Mouse (Mus musculus) neural tube, embryonic 11.5 days (tissue): ENCODE measurements around the gene Prkaca. TPM values are rescaled to one million over a fixed set of nuclear protein-coding genes. Genes with fewer than 3 reads are reported as not detected.
"Not testable (repeated sequence)": the region's sequence is repeated elsewhere in the genome, so short reads cannot be mapped to it uniquely, and the experiment has no call there.

Experiments used
- ATAC-seq: fragments of 200-750 bp; cut with Nextera tagmentation; 2 replicates; pipeline ENCODE4 v1.8.0; 2017; ENCODE audit warnings: moderate number of reproducible peaks, mild to moderate bottlenecking, moderate TSS enrichment, moderate library complexity; ENCODE audit not compliant: insufficient read depth, low FRiP score, low TSS enrichment
- DNase-seq: peaks from one replicate; pipeline ENCODE4 v3.0.0-alpha.2; 2015; ENCODE audit warnings: low spot score
- H3K27ac ChIP-seq: fragments of 300-500 bp; sonication (generic); 2 replicates; pipeline ENCODE4 v1.5.1; 2014; ENCODE audit warnings: low read depth, mild to moderate bottlenecking, low read length
- H3K27me3 ChIP-seq: fragments of 300-500 bp; sonication (generic); 2 replicates; pipeline ENCODE4 v1.6.1; 2014; ENCODE audit warnings: mild to moderate bottlenecking, low read length, mixed read lengths; ENCODE audit not compliant: control insufficient read depth, insufficient read depth
- H3K36me3 ChIP-seq: fragments of 300-500 bp; sonication (generic); 2 replicates; pipeline ENCODE4 v1.6.1; 2014; ENCODE audit warnings: mild to moderate bottlenecking, low read length, moderate library complexity, mixed read lengths; ENCODE audit not compliant: control insufficient read depth, insufficient read depth
- H3K4me1 ChIP-seq: fragments of 300-500 bp; sonication (generic); 2 replicates; pipeline ENCODE4 v1.6.1; 2014; ENCODE audit warnings: low read length, mixed read lengths; ENCODE audit not compliant: control insufficient read depth, insufficient read depth
- H3K4me2 ChIP-seq: fragments of 300-500 bp; sonication (generic); 2 replicates; pipeline ENCODE4 v1.6.1; 2014; ENCODE audit warnings: low read depth, mild to moderate bottlenecking, moderate library complexity
- H3K4me3 ChIP-seq: fragments of 300-500 bp; sonication (generic); 2 replicates; pipeline ENCODE4 v1.5.1; 2014; ENCODE audit warnings: low read depth, low read length
- H3K9ac ChIP-seq: fragments of 300-500 bp; sonication (generic); 2 replicates; pipeline ENCODE4 v1.6.1; 2014; ENCODE audit warnings: mild to moderate bottlenecking, low read length
- H3K9me3 ChIP-seq: fragments of 300-500 bp; sonication (generic); 2 replicates; pipeline ENCODE4 v1.6.1; 2016; ENCODE audit warnings: low read length; ENCODE audit not compliant: control insufficient read depth
- WGBS: fragments of 180-500 bp; shearing (Covaris S2); extraction: QIAGEN DNeasy Blood & Tissue Kit; methylation state at CpG from one replicate; pipeline ENCODE4 v1.1.7; 2014; 5-methylcytosine and 5-hydroxymethylcytosine counted together
- polyA plus RNA-seq: library from polyadenylated mRNA; unstranded; fragments of >200 nt; fragmentation: Nextera tagmentation; extraction: Ambion mirVana; gene quantifications from 2 replicates; pipeline ENCODE4 v1.2.1, GENCODE M21; 2014

Gene Prkaca
- polyA plus RNA-seq, 1 experiment from 2014 or later = 154 TPM

- peaks cover 13% of the 10 kb centered on the region for H3K36me3 ChIP-seq
- WGBS = 85% methylated on average over 9 of the region's 9 CpGs
- H3K4me1 ChIP-seq = peaks cover 7% of the 10 kb centered on the region
- H3K4me3 ChIP-seq = no peak overlapping the region
- H3K4me2 ChIP-seq = no peak overlapping the region
- H3K9me3 ChIP-seq = no peaks in the 10 kb centered on the region
- H3K27ac ChIP-seq = no peak overlapping the region
- DNase-seq (no peak), ATAC-seq (no peak)
- no peak overlapping the region for H3K9ac ChIP-seq
- no peaks in the 10 kb centered on the region for H3K27me3 ChIP-seq
These were observed 5.4 kb downstream of the Prkaca start for GRCm38 (mm10) chr8:83978200-83978599.

- no peak for DNase-seq
- WGBS = 94% methylated on average over 1 of the region's 1 CpGs
These were observed 7.5 kb downstream of the Prkaca start for GRCm38 (mm10) chr8:83980250-83980649.

GRCm38 (mm10) chr8:83980845-83981244 lies 8.1 kb downstream of the Prkaca start:
- Histone ChIP-seq H3K4me3 (no peak overlapping the region), H3K4me2 (no peak overlapping the region), H3K9me3 (no peaks in the 10 kb centered on the region), H3K36me3 (peaks cover 18% of the 10 kb centered on the region), H3K9ac (no peak overlapping the region), H3K27ac (no peak overlapping the region), H3K4me1 (no peaks in the 10 kb centered on the region), H3K27me3 (no peaks in the 10 kb centered on the region)
- DNase-seq (no peak), ATAC-seq (no peak)
- WGBS = 89% methylated on average over 8 of the region's 8 CpGs

More at GRCm38 (mm10) chr8:83980250-83980649, 7.5 kb downstream of the Prkaca start:
- H3K36me3 ChIP-seq = peaks cover 18% of the 10 kb centered on the region
- no peaks in the 10 kb centered on the region for H3K9me3 ChIP-seq
- H3K4me2 ChIP-seq = no peak overlapping the region
- H3K4me1 ChIP-seq = no peaks in the 10 kb centered on the region
- no peaks in the 10 kb centered on the region for H3K27me3 ChIP-seq
- H3K27ac ChIP-seq = no peak overlapping the region
- ATAC-seq = no peak
- H3K4me3 ChIP-seq = no peak overlapping the region
- H3K9ac ChIP-seq = no peak overlapping the region

GRCm38 (mm10) chr8:83981533-83981932 lies 8.7 kb downstream of the Prkaca start:
- WGBS = 95% methylated on average over 7 of the region's 7 CpGs

GRCm38 (mm10) chr8:83982449-83982848 lies 9.7 kb downstream of the Prkaca start:
- Histone ChIP-seq H3K27me3 (no peaks in the 10 kb centered on the region), H3K36me3 (peaks cover 29% of the 10 kb centered on the region), H3K9me3 (no peaks in the 10 kb centered on the region), H3K9ac (no peak overlapping the region), H3K4me1 (no peaks in the 10 kb centered on the region), H3K4me3 (no peak overlapping the region), H3K27ac (no peak overlapping the region), H3K4me2 (no peak overlapping the region)
- no peak for ATAC-seq
- WGBS = 86% methylated on average over 4 of the region's 4 CpGs
- DNase-seq = no peak

More at GRCm38 (mm10) chr8:83981533-83981932, 8.7 kb downstream of the Prkaca start:
- DNase-seq (no peak), ATAC-seq (no peak)
- H3K27me3 ChIP-seq = no peaks in the 10 kb centered on the region
- no peak overlapping the region for H3K9ac ChIP-seq
- H3K36me3 ChIP-seq = peaks cover 22% of the 10 kb centered on the region
- H3K4me2 ChIP-seq = no peak overlapping the region
- no peak overlapping the region for H3K4me3 ChIP-seq
- H3K4me1 ChIP-seq = no peaks in the 10 kb centered on the region
- no peaks in the 10 kb centered on the region for H3K9me3 ChIP-seq
- H3K27ac ChIP-seq = no peak overlapping the region

GRCm38 (mm10) chr8:83983222-83983621 lies 10.4 kb downstream of the Prkaca start:
- peaks cover 30% of the 10 kb centered on the region for H3K36me3 ChIP-seq
- 92% methylated on average over 2 of the region's 2 CpGs for WGBS
- not testable (repeated sequence) for H3K27me3 ChIP-seq, H3K9me3 ChIP-seq, H3K4me1 ChIP-seq, DNase-seq, H3K9ac ChIP-seq, H3K4me3 ChIP-seq, H3K27ac ChIP-seq, H3K4me2 ChIP-seq, ATAC-seq

GRCm38 (mm10) chr8:83989243-83989642 lies 16.4 kb downstream of the Prkaca start:
- Histone ChIP-seq H3K4me2 (no peak overlapping the region), H3K36me3 (peaks cover 29% of the 10 kb centered on the region), H3K9me3 (no peaks in the 10 kb centered on the region), H3K27me3 (no peaks in the 10 kb centered on the region), H3K4me3 (no peak overlapping the region), H3K9ac (no peak overlapping the region), H3K4me1 (no peaks in the 10 kb centered on the region), H3K27ac (no peak overlapping the region)
- WGBS = 91% methylated on average over 7 of the region's 7 CpGs
- ATAC-seq = no peak
- DNase-seq = no peak

- no peaks in the 10 kb centered on the region for H3K4me1 ChIP-seq
- no peak overlapping the region for H3K27ac ChIP-seq
- H3K4me2 ChIP-seq = no peak overlapping the region
- ATAC-seq (no peak), DNase-seq (no peak)
- peaks cover 29% of the 10 kb centered on the region for H3K36me3 ChIP-seq
- H3K4me3 ChIP-seq = no peak overlapping the region
- H3K9me3 ChIP-seq = no peaks in the 10 kb centered on the region
- no peaks in the 10 kb centered on the region for H3K27me3 ChIP-seq
- WGBS = 93% methylated on average over 14 of the region's 14 CpGs
- no peak overlapping the region for H3K9ac ChIP-seq
These were observed 17.4 kb downstream of the Prkaca start for GRCm38 (mm10) chr8:83990170-83990569.

GRCm38 (mm10) chr8:83992488-83992887 lies 19.7 kb downstream of the Prkaca start:
- no peak overlapping the region for H3K9ac ChIP-seq
- no peaks in the 10 kb centered on the region for H3K27me3 ChIP-seq
- no peak overlapping the region for H3K4me3 ChIP-seq
- no peaks in the 10 kb centered on the region for H3K9me3 ChIP-seq
- H3K27ac ChIP-seq = no peak overlapping the region
- 85% methylated on average over 2 of the region's 2 CpGs for WGBS
- H3K36me3 ChIP-seq = peaks cover 18% of the 10 kb centered on the region
- no peaks in the 10 kb centered on the region for H3K4me1 ChIP-seq
- ATAC-seq = no peak
- H3K4me2 ChIP-seq = no peak overlapping the region
- DNase-seq = no peak
